Mouse (Mus musculus): ENCODE measurements at regions not wholly inside any gene's neighbourhood (a gene's known extent, or its start where the extent isn't known, plus 50 kb on each side); places are given as distances from the start of the nearest gene placed in this dataset.

GRCm38 (mm10) chr14:96963074-96963447 lies 444.2 kb upstream of the Klhl1 start:
- TF ChIP-seq CTCF (IDR thresholded peaks at IDR 0.05; ENCODE audit: low read depth) (no peak), EP300 (IDR thresholded peaks at IDR 0.05; ENCODE audit: low read depth) (no peak)
